Mouse (Mus musculus): ENCODE measurements around the gene Lhx4. TPM values are rescaled to one million over a fixed set of nuclear protein-coding genes. Genes with fewer than 3 reads are reported as not detected.

Lhx4 gene
- polyA plus RNA-seq, 1 experiment from 2014 or later = not detected

DNA sequence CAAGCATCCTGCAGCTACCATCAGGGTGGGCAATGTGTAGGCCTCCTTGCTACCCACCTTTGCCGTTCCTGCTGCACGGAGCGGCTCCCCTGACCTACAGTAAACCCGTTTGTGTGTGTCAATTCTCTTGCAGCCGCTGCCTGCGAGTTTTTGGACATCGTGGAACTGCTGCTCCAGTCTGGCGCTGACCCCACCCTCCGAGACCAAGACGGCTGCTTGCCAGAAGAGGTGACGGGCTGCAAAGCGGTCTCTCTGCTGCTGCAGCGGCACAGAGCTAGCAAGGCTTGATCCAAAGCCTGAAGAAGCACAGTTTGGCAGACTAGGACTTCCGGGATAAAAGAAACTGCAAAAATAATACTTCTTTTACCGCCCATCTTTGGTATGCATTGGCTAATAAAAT lies 64.7 kb downstream of the Lhx4 start:
- H3K36me3 ChIP-seq (replicated peaks; ENCODE audit: insufficient read depth, low read length) = no peaks in the 10 kb centered on the region; the same call in 1 of the 2 replicates
- H3K9ac ChIP-seq (replicated peaks) = no peak overlapping the region
- no peak for DNase-seq
- ATAC-seq = no peak
- no peaks in the 10 kb centered on the region for H3K27me3 ChIP-seq (ENCODE audit: insufficient read depth, low read length)
- no peaks in the 10 kb centered on the region for H3K9me3 ChIP-seq (ENCODE audit: low read length)
- no peak overlapping the region for H3K4me3 ChIP-seq (ENCODE audit: low read depth, low read length)
- H3K4me2 ChIP-seq (ENCODE audit: low read depth, low read length) = no peak overlapping the region
- no peak for TF ChIP-seq CTCF (IDR thresholded peaks at IDR 0.05; ENCODE audit: low read depth)
- no peak for TF ChIP-seq EP300 (IDR thresholded peaks at IDR 0.05; ENCODE audit: low read depth)
- H3K27ac ChIP-seq (ENCODE audit: low read depth) = no peak overlapping the region
- 88% methylated on average over 15 of the region's 15 CpGs for WGBS (ENCODE audit: insufficient replicate concordance)
- no peaks in the 10 kb centered on the region for H3K4me1 ChIP-seq (ENCODE audit: insufficient read depth)

DNA sequence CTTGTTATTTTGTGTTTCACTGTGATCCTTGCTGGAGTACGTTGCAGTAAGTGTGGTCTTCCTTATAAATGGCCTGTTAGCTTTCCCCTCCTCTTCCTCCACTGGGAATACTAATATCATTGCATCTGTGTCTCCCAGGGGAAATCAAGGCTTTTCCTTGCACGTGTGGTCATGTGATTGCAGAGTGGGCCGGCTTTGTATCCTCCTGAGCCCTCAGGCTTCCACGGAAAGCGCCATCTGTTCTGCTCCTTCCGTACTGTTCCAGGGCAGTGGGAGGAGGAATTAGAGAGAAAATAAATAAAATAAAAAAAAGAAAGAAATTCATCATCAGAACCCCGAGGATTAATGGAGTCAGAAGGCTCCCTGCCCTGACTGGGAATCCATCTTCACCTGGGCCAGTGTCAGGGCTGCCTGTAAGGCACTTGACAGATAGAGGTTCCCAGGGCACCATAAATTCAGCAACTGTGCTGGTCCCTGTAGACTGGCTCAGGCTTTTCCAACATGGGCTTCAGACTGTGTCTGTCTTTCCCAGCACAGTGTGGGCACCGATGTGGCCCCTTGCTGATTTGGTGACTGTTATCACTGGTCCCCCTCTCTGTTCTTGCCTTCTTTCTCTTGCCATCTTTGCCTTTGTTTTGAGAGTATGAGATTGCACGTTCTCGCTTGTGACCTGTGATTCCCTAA lies 70.2 kb downstream of the Lhx4 start:
- Histone ChIP-seq H3K4me3 (ENCODE audit: low read depth, low read length) (no peak overlapping the region), H3K27me3 (ENCODE audit: insufficient read depth, low read length) (no peaks in the 10 kb centered on the region), H3K9me3 (ENCODE audit: low read length) (no peaks in the 10 kb centered on the region), H3K27ac (ENCODE audit: low read depth) (no peak overlapping the region), H3K36me3 (replicated peaks; ENCODE audit: insufficient read depth, low read length) (no peaks in the 10 kb centered on the region), H3K4me1 (ENCODE audit: insufficient read depth) (no peaks in the 10 kb centered on the region), H3K4me2 (ENCODE audit: low read depth, low read length) (no peak overlapping the region), H3K9ac (replicated peaks) (no peak overlapping the region)
- ATAC-seq = no peak
- TF ChIP-seq CTCF (IDR thresholded peaks at IDR 0.05; ENCODE audit: low read depth) = no peak
- TF ChIP-seq EP300 (IDR thresholded peaks at IDR 0.05; ENCODE audit: low read depth) = no peak
- WGBS (ENCODE audit: insufficient replicate concordance) = 82% methylated on average over 10 of the region's 10 CpGs
- DNase-seq = no peak

DNA sequence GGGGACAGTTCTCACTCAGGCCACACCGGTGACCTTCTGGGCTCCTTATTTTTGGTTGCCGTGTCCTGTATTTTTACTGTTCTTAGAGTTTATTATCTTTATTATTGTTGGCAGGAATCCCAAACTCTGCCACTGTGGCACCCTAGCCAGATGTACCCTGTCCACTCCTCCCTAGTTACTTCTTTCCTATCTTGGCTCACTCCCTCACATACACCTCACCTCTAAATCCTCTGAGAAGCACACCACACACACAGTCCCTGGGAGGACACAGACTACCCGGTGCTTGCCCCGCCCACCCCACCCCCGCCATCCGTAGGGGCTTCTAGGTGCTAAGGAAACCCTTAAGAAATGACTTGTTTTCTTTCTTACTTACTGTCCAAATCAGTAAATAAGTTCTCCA lies 75.9 kb downstream of the Lhx4 start:
- Histone ChIP-seq H3K27ac (ENCODE audit: low read depth) (no peak overlapping the region), H3K9me3 (ENCODE audit: low read length) (no peaks in the 10 kb centered on the region), H3K4me1 (ENCODE audit: insufficient read depth) (no peaks in the 10 kb centered on the region), H3K27me3 (ENCODE audit: insufficient read depth, low read length) (no peaks in the 10 kb centered on the region), H3K9ac (replicated peaks) (no peak overlapping the region), H3K4me3 (ENCODE audit: low read depth, low read length) (no peak overlapping the region), H3K36me3 (replicated peaks; ENCODE audit: insufficient read depth, low read length) (no peaks in the 10 kb centered on the region), H3K4me2 (ENCODE audit: low read depth, low read length) (no peak overlapping the region)
- no peak for TF ChIP-seq CTCF (IDR thresholded peaks at IDR 0.05; ENCODE audit: low read depth)
- no peak for TF ChIP-seq EP300 (IDR thresholded peaks at IDR 0.05; ENCODE audit: low read depth)
- 90% methylated on average over 6 of the region's 6 CpGs for WGBS (ENCODE audit: insufficient replicate concordance)
- DNase-seq (no peak), ATAC-seq (no peak)

DNA sequence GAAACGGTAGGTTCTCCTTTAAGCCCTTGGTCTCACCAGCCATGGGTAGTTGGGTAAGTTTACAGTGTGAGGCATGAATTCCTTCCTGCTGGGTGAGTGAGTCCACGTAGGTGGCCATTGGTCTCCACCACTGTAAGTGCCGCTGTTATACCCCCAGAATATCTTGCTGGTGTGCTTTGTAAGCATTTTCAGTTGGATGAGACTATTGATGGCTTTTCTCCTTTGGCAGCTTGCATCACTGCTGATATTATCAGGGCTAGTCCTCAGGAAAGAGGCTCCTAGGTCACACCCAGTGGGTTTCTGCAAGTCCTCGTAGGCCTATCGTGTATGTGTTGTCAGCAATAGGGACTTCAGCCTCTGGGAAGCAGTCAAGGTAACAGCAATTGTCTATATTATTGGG lies 87.5 kb downstream of the Lhx4 start:
- no peaks in the 10 kb centered on the region for H3K9me3 ChIP-seq (ENCODE audit: low read length)
- 52% methylated on average over 5 of the region's 5 CpGs for WGBS (ENCODE audit: insufficient replicate concordance)
- no peak overlapping the region for H3K4me2 ChIP-seq (ENCODE audit: low read depth, low read length)
- H3K4me3 ChIP-seq (ENCODE audit: low read depth, low read length) = no peak overlapping the region
- no peak overlapping the region for H3K9ac ChIP-seq (replicated peaks)
- DNase-seq (no peak), ATAC-seq (no peak)
- no peaks in the 10 kb centered on the region for H3K36me3 ChIP-seq (replicated peaks; ENCODE audit: insufficient read depth, low read length)
- TF ChIP-seq EP300 (IDR thresholded peaks at IDR 0.05; ENCODE audit: low read depth) = no peak
- no peak for TF ChIP-seq CTCF (IDR thresholded peaks at IDR 0.05; ENCODE audit: low read depth)
- no peaks in the 10 kb centered on the region for H3K4me1 ChIP-seq (ENCODE audit: insufficient read depth)
- H3K27me3 ChIP-seq (ENCODE audit: insufficient read depth, low read length) = no peaks in the 10 kb centered on the region
- H3K27ac ChIP-seq (ENCODE audit: low read depth) = no peak overlapping the region

DNA sequence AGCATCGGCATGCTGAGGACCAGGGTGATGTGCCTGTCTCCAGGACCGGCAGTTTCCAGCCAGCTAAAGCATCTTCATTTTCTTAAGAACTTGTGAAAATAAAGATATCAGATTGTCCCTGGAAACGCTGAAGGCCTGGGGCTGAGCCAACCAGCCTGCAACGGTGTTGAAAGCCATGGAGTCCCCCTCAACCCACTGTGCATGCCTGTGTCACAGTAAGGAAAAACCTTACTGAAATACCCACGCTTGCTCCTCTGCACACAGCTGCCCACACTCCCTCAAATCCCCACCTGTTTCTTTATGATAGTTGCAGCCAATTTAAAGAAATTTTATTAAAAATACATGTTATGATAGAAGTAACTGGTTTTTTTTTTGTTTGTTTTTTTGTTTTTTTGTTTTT lies 95.2 kb downstream of the Lhx4 start:
- TF ChIP-seq EP300 (IDR thresholded peaks at IDR 0.05; ENCODE audit: low read depth) (no peak), CTCF (IDR thresholded peaks at IDR 0.05; ENCODE audit: low read depth) (no peak)
- no peak overlapping the region for H3K9ac ChIP-seq (replicated peaks)
- no peaks in the 10 kb centered on the region for H3K4me1 ChIP-seq (ENCODE audit: insufficient read depth)
- no peak overlapping the region for H3K27ac ChIP-seq (ENCODE audit: low read depth)
- no peak overlapping the region for H3K4me3 ChIP-seq (ENCODE audit: low read depth, low read length)
- DNase-seq (no peak), ATAC-seq (no peak)
- no peaks in the 10 kb centered on the region for H3K9me3 ChIP-seq (ENCODE audit: low read length)
- H3K4me2 ChIP-seq (ENCODE audit: low read depth, low read length) = no peak overlapping the region
- H3K36me3 ChIP-seq (replicated peaks; ENCODE audit: insufficient read depth, low read length) = no peaks in the 10 kb centered on the region
- no peaks in the 10 kb centered on the region for H3K27me3 ChIP-seq (ENCODE audit: insufficient read depth, low read length)
- 80% methylated on average over 5 of the region's 5 CpGs for WGBS (ENCODE audit: insufficient replicate concordance)

DNA sequence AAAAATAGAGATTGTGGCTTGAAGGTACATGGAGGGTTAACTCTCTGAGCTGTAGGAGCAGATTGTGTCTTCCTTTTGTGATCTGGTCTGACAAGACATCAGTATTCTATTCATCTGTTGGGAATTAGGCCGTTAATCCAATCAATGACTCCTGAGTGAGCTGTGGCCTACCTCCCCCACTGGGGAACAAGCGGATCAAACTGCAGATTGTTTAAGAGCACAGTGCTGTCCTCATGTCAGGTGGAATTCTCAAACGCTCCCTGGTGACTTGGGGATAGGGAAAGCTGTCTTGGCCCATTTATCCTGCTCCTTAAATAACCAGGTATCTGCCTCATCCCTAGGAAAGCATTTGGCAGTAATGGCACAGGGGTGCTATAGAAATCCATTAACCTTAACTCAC lies 96.5 kb downstream of the Lhx4 start:
- 74% methylated on average over 3 of the region's 3 CpGs for WGBS (ENCODE audit: insufficient replicate concordance)
- ATAC-seq = no peak
- Histone ChIP-seq H3K27ac (ENCODE audit: low read depth) (no peak overlapping the region), H3K9me3 (ENCODE audit: low read length) (no peaks in the 10 kb centered on the region), H3K9ac (replicated peaks) (no peak overlapping the region), H3K4me2 (ENCODE audit: low read depth, low read length) (no peak overlapping the region), H3K4me1 (ENCODE audit: insufficient read depth) (no peaks in the 10 kb centered on the region), H3K4me3 (ENCODE audit: low read depth, low read length) (no peak overlapping the region), H3K36me3 (replicated peaks; ENCODE audit: insufficient read depth, low read length) (no peaks in the 10 kb centered on the region), H3K27me3 (ENCODE audit: insufficient read depth, low read length) (no peaks in the 10 kb centered on the region)
- no peak for TF ChIP-seq EP300 (IDR thresholded peaks at IDR 0.05; ENCODE audit: low read depth)
- no peak for TF ChIP-seq CTCF (IDR thresholded peaks at IDR 0.05; ENCODE audit: low read depth)
- DNase-seq = no peak
